Mouse (Mus musculus): ENCODE measurements at regions not wholly inside any gene's neighbourhood (a gene's known extent, or its start where the extent isn't known, plus 50 kb on each side); places are given as distances from the start of the nearest gene placed in this dataset.
A peak's percentile ranks its signal among the peaks of the same experiment; 100 is the strongest.
"Not testable (repeated sequence)": the region's sequence is repeated elsewhere in the genome, so short reads cannot be mapped to it uniquely, and the experiment has no call there.

DNA sequence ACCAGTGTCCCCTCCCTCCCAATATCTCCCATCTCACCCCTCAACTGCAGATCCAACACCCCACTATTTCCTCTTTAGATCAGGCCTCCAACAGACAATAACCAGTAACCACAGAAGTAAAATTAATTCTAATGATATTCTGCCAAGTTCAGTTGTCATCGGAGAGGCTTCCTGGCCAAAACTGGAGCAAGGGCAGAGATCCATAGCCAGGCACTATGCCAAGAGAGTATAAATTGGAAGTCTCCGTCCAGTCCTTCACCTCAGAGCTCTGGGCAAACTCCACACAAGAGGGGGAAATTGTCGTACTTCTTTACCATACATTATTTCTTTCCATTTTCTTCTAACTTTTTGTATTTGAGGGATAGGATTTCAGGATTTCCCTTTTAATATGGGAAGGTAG, 1353.4 kb upstream of the Aga start:
- H3K4me3 ChIP-seq (ENCODE audit: low read depth, low read length) = no peak overlapping the region
- no peak overlapping the region for H3K27ac ChIP-seq (ENCODE audit: low read depth)
- no peak for TF ChIP-seq CTCF (IDR thresholded peaks at IDR 0.05; ENCODE audit: low read depth)
- H3K36me3 ChIP-seq (ENCODE audit: insufficient read depth) = no peaks in the 10 kb centered on the region
- no peak overlapping the region for H3K4me2 ChIP-seq
- DNase-seq (peak; percentile 2), ATAC-seq (ENCODE audit: insufficient read depth) (no peak)
- no peaks in the 10 kb centered on the region for H3K27me3 ChIP-seq (ENCODE audit: insufficient read depth, low read length)
- no peaks in the 10 kb centered on the region for H3K9me3 ChIP-seq (ENCODE audit: low read depth, low read length)
- H3K4me1 ChIP-seq (ENCODE audit: insufficient read depth) = no peaks in the 10 kb centered on the region
- H3K9ac ChIP-seq = no peak overlapping the region
- 71% methylated on average over 3 of the region's 3 CpGs for WGBS

DNA sequence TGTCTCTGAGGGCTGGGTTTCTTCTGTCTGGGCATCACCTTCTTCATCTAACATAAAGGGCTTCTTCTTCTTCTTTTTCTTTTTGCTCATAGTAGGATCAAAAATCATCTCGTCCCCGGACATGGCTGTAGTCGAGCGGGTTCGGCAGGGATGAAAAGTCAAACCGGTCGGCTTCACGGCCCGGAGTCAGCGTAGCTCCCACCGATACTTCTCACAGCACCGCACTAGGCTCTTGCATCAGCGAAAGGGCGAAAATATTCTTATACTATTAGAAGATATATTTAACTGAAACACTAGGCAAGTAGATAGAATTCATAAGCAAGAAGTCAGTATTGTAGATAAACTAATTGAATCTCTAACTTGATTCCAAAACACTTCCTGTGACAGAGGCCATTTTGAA, 1314.6 kb upstream of the Aga start:
- not testable (repeated sequence) for H3K9me3 ChIP-seq (ENCODE audit: low read depth, low read length); H3K27me3 ChIP-seq (ENCODE audit: insufficient read depth, low read length); H3K4me2 ChIP-seq; H3K9ac ChIP-seq; H3K36me3 ChIP-seq (ENCODE audit: insufficient read depth); H3K4me3 ChIP-seq (ENCODE audit: low read depth, low read length); ATAC-seq (ENCODE audit: insufficient read depth); H3K27ac ChIP-seq (ENCODE audit: low read depth); H3K4me1 ChIP-seq (ENCODE audit: insufficient read depth); DNase-seq
- WGBS = 91% methylated on average over 14 of the region's 14 CpGs

- no peaks in the 10 kb centered on the region for H3K4me1 ChIP-seq (ENCODE audit: insufficient read depth)
- no peaks in the 10 kb centered on the region for H3K36me3 ChIP-seq (ENCODE audit: insufficient read depth)
- no peak overlapping the region for H3K27ac ChIP-seq (ENCODE audit: low read depth)
- no peaks in the 10 kb centered on the region for H3K27me3 ChIP-seq (ENCODE audit: insufficient read depth, low read length)
- no peak for TF ChIP-seq CTCF (IDR thresholded peaks at IDR 0.05; ENCODE audit: low read depth)
- no peak overlapping the region for H3K4me2 ChIP-seq
- ATAC-seq (ENCODE audit: insufficient read depth) = no peak
- no peak for DNase-seq
- no peaks in the 10 kb centered on the region for H3K9me3 ChIP-seq (ENCODE audit: low read depth, low read length)
- no peak overlapping the region for H3K4me3 ChIP-seq (ENCODE audit: low read depth, low read length)
- no peak overlapping the region for H3K9ac ChIP-seq
Measured at GRCm38 (mm10) chr8:52227506-52227905, 1284.0 kb upstream of the Aga start.

- Histone ChIP-seq H3K27me3 (ENCODE audit: insufficient read depth, low read length) (no peaks in the 10 kb centered on the region), H3K9ac (no peak overlapping the region), H3K4me3 (ENCODE audit: low read depth, low read length) (no peak overlapping the region), H3K36me3 (ENCODE audit: insufficient read depth) (no peaks in the 10 kb centered on the region), H3K4me2 (no peak overlapping the region), H3K4me1 (ENCODE audit: insufficient read depth) (no peaks in the 10 kb centered on the region), H3K9me3 (ENCODE audit: low read depth, low read length) (no peaks in the 10 kb centered on the region), H3K27ac (ENCODE audit: low read depth) (no peak overlapping the region)
- DNase-seq (no peak), ATAC-seq (ENCODE audit: insufficient read depth) (no peak)
- TF ChIP-seq CTCF (IDR thresholded peaks at IDR 0.05; ENCODE audit: low read depth) = no peak
- 75% methylated on average over 3 of the region's 3 CpGs for WGBS
Measured at GRCm38 (mm10) chr8:52256055-52256454, 1255.5 kb upstream of the Aga start.
